Mouse (Mus musculus) right cerebral cortex, adult 18-20 months (tissue): ENCODE results near the gene Cfap45.

Experiments
- DNase-seq: peaks from one replicate; pipeline ENCODE4 v3.0.0; 2022; ENCODE audit warnings: mixed read lengths

The Cfap45 gene

GRCm38 (mm10) chr1:172497428-172497827, 23.2 kb upstream of the Cfap45 start:
- no peak for DNase-seq

DNA sequence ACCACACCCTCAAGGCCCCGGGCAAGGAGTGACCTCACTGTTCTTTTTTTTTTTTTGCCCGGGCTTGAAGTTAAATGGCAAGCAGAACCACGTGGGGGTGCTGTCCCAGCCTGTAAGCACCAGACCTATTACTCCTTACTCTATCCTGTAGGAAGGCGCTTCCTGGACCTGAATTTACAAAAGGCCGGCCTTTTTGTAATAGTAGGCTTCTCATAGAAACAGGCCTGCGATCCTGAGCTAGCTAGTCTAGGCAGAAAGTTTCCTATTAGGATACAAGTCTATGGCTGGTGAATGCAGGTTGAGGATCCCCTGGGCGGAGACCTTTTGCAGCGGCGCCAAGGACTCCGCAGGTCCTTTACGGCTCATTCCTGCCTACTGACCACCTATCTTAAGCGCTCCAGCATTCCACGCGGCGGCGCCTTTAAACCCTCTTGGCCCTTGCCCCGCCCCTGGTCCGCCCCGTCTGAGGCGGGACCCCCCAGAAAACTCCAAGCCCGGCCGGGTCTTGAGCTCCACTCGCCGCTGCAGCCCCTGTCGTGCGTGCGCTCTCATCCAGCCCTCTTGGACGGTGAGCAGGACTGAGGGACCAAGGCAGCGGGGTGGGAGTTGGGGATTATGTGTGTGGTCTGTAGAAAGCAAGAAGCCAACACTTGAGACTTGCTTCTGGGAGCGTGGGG, 20.7 kb upstream of the Cfap45 start, which contains the start of gene Tagln2:
Tagln2 (plus strand) TSS at position 283 of the 677 bp plus-strand sequence.
- no peak for DNase-seq

GRCm38 (mm10) chr1:172500451-172501370, 19.9 kb upstream of the Cfap45 start:
- DNase-seq, result no peak

- no peak for DNase-seq
Measured at GRCm38 (mm10) chr1:172501371-172502144, 19.0 kb upstream of the Cfap45 start.

GRCm38 (mm10) chr1:172502145-172503110, 18.2 kb upstream of the Cfap45 start:
- DNase-seq, result no peak

DNA sequence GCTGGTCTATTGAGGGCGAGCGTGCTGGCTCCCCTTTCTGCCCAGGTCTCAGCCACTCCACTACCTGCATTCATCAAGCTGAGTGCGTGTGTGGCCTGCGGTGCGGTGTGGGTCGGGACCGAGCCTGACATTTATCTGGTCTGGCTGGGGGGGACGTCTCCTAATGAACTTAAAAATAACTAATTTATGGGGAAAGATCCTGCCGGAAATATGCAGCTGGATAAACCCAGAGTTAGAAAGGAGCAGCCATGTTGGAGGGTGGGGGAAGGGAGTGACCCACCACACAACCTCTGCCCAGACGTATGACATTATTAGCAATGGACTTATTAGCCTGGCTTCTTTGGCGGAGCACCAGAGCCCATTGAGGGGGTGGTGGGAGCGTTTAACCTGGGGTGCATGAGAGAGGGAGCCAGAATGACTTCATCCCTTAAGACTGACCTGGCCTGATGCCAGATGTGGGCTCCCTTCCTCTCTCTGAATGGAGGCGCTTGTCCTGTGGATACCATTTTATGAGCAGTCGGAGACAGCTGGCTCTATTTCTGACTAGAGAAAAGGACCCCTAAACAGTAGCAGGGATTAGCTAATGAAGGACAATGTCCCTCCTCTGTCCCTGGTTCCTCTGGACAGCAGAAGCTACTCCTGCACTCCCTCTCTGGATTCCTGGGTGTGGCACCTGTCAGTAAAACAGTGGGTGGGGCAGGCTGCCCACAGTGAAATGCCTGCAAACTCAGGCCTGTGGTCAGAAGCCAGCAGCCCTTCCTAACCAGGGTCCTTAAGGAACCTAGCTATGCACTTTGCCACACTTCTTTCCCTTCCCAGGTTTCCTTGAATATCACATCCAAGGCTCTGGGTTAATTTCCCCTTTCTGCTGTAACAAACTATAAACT, 17.2 kb upstream of the Cfap45 start:
- no peak for DNase-seq

DNA sequence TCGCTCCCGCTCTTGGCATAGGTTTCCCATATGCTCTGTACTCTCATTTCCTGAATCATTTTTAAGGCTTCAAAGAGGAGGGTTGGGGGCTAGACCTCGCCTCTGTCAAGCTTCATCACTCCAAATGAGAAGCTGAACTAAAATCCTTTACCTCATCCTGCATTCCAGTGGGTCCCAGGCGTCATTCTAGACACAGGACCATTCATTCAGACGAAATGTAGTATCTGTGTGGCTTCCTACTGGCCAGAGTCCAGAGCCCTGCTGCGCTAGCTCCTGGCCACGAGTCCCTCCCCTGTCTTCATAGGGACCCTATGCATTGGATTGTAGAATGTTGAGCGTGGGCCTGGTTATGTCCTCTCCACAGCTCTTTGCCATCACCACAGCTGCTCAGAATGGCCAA, 15.8 kb upstream of the Cfap45 start:
- no peak for DNase-seq

GRCm38 (mm10) chr1:172507001-172507400, 13.6 kb upstream of the Cfap45 start:
- DNase-seq, result no peak

DNA sequence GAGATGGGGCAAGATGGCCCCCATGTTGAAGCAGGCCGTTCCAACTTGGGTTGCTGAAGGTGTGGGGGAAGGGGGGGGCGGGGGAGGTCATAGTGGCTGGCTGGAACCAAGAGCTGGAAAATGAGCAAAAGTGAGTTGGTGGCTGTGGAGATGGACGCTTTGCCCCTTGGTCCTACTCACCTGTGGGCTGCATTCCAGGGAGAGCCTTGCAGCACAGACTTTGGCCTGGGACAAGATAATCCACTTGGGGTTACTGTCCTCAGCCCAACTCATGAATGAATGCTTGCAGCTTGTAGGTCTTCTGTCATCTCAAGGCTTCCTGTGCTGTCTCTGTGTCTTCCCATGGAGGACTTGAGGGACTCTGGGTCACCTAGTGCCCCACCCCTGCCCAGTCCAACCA, 12.9 kb upstream of the Cfap45 start:
- DNase-seq, result no peak

DNA sequence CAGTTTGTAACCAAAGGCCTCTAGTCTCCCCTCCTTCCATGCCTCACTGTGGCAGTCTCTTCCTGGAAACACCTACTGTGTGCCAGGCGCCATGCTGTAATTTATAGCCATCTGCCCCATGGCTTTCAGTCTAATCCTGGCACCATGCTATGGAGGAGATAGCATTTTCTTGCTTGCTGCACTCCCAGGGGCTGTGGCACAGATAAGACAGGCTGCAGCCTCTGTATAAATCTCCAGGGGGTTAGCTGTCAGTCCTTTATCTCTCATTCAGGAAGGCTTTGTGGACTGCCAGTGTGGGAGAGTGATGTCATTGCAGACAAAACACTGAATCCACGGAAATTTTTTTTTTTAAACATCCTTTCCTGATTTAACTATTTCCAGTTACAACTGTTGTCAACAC, 12.4 kb upstream of the Cfap45 start:
- no peak for DNase-seq

DNA sequence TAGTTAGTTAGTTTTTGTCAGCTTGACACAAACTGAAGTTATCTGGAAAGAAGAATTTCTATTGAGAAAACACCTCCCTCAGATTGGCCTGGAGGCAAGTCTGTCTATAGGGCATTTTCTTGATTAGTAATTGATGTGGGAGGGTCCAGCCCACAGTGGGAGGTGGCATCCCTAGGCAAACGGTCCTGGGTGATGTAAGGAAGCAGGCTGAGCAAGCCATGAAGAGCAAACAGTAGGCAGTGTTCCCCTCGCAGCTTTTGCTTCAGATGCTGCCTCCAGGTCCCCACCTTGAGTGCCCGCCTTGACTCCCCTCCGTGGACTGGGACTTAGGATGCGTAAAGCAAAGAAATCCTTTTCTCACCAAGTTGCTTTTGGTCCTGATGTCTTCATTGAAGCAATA, 11.4 kb upstream of the Cfap45 start:
- no peak for DNase-seq

DNA sequence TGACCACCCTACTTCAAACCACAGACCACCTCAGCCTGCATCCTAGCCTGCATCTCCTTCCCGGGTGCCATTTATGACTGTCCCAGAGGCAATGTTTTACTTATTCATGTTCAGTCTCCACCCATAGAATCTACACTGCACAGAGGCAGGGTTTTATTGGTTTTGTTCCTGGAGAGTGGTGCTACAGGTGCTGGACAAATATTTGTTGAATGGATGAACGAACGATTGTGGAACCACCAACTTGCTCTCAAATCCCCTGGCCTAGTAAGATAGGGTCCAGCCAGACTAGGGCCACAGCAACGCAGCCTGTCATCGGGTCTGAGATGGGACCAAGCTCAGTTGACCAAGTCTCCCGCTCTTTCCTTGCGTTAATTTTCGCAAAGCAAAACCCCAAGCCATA, 10.6 kb upstream of the Cfap45 start:
- DNase-seq, result no peak

DNA sequence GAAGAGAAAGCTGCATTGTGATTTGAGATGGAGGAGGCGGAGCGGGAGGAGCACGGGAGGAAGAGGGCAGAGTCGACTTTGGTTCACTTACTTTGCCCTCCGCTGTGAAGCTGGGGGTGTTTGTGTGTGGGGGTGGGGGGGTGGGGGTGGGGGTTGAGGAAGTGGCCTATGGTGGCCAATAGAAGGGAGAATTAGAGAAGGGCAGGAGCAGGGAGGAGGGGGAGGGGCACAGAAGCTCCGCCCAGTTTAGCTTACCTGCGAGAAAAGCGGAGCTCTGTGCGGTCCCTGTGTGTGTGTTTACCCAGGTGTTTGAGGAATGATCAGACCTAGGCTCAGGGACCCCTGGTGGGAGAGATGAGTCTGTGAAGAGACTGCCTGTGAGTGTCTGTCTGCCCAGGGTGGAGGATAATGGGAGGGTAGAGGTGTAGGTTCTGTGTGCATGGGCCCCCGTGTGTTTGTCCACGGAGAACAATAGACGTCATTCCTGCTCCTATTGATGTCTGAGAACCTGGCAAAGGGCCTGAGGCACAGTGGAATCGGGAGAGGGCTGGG, 10.1 kb upstream of the Cfap45 start:
- no peak for DNase-seq

GRCm38 (mm10) chr1:172512962-172513361, 7.6 kb upstream of the Cfap45 start:
- no peak for DNase-seq

- DNase-seq, result no peak
Measured at GRCm38 (mm10) chr1:172513525-172514212, 6.9 kb upstream of the Cfap45 start.

DNA sequence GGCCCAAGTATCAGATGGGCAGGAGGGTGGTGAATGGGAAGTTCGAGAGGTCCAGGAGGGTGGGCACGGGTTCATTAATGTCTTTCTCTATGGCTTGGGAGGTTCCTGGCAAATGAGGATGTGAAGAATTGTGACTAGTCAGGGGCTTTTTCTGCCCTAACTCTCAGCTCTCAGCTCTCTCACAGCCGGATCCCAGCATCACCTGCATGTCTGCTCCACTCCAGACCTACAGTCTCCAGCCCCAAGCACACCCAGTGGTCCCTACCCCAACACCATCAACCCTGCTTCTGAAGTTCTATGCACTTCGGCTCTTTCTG, 6.4 kb upstream of the Cfap45 start:
- no peak for DNase-seq

- no peak for DNase-seq
Measured at GRCm38 (mm10) chr1:172514551-172515268, 5.9 kb upstream of the Cfap45 start.

DNA sequence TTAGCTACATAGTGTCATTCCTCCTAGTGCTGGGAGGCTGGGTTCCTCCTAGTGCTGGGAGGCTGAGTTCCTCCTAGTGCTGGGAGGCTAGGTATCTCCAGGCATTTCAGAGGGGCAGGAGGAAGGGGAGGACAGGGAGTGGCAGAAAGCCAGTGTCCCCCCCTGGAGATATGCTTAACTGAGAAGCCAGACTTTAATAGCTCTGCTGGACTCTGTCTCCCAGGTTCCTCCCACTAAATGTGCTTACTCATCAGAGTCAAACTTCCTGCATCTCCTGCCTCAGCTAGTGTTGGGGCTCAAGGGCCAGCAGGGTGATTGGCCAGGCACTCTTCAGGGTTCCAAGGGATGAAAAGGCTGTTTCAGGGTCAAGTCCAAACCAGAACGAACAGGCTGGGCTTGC, 5.2 kb upstream of the Cfap45 start:
- no peak for DNase-seq

DNA sequence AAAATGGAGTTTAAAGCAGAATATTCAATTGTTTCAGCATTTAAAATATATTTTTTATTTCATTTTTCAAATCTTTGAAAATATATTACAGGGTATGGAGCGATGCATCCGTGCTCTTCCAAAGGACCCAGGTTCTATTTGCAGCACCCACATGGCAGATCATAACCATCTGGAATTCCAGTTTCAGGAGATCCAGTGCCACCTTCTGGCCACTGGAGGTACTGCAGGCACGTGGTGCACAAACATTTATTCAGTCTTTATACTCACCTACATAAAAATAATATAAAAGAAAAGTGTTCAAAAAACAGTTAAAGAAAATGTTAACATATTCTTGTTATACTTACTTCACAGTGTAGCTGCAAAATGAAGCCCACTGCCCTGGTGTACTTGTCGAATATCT, 2.6 kb upstream of the Cfap45 start:
- DNase-seq, result no peak

GRCm38 (mm10) chr1:172519644-172520043, 957 bp upstream of the Cfap45 start:
- no peak for DNase-seq
